Mouse (Mus musculus): ENCODE data around the gene Klhdc2.

The Klhdc2 gene

GRCm38 (mm10) chr12:69300391-69300790 lies 3.9 kb downstream of the Klhdc2 start:
- no peak for DNase-seq (ENCODE audit: low read depth, low spot score)

DNA sequence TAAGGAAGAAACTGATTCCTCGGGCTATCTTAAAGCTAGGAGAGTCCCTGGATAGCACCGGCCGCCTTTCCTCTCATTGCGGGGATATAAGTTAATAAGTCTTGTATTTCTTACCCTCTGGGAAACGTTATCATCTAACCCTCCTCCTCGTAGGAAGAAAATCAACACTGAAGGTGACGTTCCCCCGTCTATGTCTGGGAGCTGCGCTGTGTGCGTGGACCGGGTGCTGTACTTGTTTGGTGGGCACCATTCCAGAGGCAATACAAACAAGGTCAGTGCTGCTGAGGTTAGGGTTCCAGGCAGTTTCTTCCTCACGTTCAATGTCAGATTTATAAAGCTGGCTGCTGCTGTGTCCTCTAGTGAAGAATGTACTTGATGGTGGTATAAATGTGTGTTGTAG lies 5.7 kb downstream of the Klhdc2 start:
- no peak for DNase-seq (ENCODE audit: low read depth, low spot score)

DNA sequence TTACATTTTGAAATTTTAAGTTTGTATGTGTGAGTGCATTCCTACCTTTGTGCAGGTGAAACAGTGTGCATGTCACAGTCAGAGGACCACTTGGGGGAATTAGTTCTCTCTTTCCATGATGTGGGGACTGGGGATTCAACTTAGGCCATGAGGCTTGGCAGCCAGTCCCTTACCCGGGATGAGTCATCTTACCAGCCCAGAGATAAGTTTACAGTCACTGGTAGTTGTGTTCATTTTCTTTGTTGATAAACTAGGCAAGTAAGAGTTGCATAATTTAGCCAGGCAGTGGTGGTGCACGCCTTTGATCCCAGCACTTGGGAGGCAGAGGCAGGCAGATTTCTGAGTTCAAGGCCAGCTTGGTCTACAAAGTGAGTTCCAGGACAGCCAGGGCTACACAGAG lies 7.6 kb downstream of the Klhdc2 start:
- no peak for DNase-seq (ENCODE audit: low read depth, low spot score)

DNA sequence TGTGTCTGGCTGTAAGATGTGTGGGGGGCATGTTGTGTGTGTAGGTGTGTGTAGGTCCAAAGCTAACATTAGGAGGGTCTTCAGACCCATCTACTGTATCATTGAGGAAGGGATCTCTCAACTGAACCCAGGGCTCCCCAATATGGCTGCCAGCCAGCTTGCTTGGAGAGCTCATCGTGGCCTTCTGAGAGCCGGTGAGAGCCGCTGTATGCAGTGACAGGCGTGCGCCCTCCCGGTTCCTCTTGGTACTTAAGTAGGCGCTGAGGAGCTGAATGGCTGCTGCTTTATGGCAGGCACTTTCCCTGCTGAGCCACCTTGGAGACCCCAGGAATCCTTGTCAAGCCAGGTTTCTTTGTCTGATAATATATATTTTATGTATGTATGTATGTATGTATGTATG lies 9.9 kb downstream of the Klhdc2 start:
- DNase-seq (ENCODE audit: low read depth, low spot score): no peak

- no peak for DNase-seq (ENCODE audit: low read depth, low spot score)
Observed at GRCm38 (mm10) chr12:69309659-69310058, 13.2 kb downstream of the Klhdc2 start.

DNA sequence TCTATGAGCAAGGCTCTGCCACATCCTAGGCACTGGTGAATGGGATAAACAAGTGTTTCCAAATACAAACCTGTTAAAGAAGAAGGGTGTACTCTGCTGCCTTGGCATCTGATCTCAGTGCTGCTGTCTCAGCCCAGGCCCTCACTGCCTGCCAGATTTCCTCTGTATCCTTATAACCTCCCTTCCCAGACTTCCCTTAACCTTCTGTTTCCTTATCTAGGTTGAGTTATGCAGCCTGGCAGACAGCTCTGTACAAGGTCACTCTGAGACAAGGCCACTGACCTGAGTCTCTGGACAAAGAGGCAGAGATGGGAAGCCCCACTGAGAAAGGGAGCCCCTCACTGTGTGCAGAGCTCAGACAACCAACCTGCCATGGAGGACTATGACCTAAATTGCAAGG lies 21.9 kb downstream of the Klhdc2 start:
- DNase-seq (ENCODE audit: low read depth, low spot score): no peak

DNA sequence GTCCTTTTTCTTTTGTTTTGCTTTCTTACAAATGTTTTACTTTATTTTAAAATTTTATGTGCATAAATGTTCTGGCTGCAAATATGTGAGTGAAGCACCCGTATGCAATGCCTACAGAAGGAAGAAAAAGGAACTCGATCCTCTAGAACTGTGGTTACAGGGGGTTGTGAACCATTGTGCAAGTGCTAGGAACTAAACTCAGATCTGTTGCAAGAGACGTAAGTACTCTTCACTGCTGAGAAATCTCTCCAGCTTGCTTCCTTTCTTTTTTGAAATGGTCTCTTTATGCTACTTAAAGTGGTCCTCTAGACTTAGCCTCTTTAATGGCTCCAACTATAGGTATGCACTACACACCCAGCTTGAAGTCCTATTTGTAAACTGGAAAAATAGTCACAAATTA lies 34.7 kb downstream of the Klhdc2 start:
- no peak for DNase-seq (ENCODE audit: low read depth, low spot score)

GRCm38 (mm10) chr12:69332147-69332546 lies 35.7 kb downstream of the Klhdc2 start:
- no peak for DNase-seq (ENCODE audit: low read depth, low spot score)

- peak; percentile 43 for DNase-seq (ENCODE audit: low read depth, low spot score)
Observed at GRCm38 (mm10) chr12:69333547-69333946, 37.1 kb downstream of the Klhdc2 start.

DNA sequence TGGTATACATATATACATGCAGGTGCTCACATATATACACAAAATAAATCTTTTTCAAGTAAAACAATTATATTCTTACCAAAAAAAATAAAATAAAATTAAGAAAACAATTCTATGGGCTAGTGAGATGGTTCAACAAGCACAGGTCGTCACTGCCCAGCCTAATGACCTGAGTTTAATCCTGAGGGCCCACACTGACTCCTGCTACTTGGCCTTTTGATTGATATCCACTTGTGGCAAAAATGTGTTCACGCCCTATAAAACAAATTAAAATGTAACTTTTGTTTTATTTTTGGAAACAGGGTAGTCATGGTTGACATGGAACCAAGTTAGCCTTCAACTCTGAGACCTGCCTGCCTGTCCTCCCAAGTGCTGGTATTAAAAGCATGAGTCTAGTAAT lies 53.4 kb downstream of the Klhdc2 start:
- DNase-seq (ENCODE audit: low read depth, low spot score): no peak

- no peak for DNase-seq (ENCODE audit: low read depth, low spot score)
Observed at GRCm38 (mm10) chr12:69351685-69352084, 55.2 kb downstream of the Klhdc2 start.

DNA sequence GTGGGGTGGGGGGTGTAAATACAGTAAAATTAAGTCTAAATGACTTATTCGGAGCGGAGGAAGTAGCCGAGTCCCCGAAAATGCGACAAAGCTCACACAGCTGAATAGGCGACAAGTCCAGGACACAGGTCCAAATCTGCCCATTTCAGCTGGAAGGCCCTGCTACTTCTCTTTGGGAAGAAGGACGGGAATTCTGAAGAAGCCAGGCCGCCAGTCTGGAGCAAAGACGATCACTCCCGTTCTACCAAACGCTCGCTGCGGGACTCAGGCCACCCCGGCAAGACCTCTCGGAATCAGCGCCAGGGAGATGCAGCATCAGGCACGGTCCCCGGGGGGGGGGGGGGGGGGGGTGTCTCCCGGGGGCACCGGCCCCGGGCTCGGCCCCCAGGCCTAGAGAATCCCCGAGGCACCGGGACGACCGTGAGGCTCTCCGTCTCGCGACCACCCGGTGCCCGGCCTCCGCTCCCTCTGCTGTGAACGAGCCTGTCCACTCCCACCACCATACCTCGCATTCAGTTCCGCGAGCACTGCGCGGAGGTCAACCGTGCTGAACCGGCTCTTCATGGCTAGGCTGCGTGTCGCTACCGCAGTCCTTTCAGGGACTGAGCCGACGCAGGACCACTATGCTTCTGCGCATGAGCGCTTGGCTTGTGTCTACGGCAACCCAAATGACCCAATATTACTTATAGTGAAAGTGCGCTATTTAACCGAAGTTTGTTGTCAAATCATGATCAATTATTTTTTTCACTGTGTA lies 60.2 kb downstream of the Klhdc2 start, which contains the start of gene Nemf:
Nemf (minus strand) TSS at position 620 of the 754 bp plus-strand sequence.
- peak; percentile 98 for DNase-seq (ENCODE audit: low read depth, low spot score)

- DNase-seq (ENCODE audit: low read depth, low spot score): no peak
Observed at GRCm38 (mm10) chr12:69357300-69357646, 60.8 kb downstream of the Klhdc2 start.

All from brain, adult 2 months (tissue).